Mouse (Mus musculus) bone marrow, adult 2 months (tissue): ENCODE measurements around the gene Rpp25l.

Experiments used
- CTCF ChIP-seq: fragments of 200-500 bp; IDR thresholded peaks from 2 replicates; pipeline ENCODE4 v1.5.1; 2011; ENCODE audit warnings: low read length, control low read depth; ENCODE audit not compliant: control insufficient read depth, insufficient read depth
- POLR2A ChIP-seq: fragments of 200-500 bp; IDR thresholded peaks from 2 replicates; pipeline ENCODE4 v1.6.1; 2011; ENCODE audit warnings: low read depth, mild to moderate bottlenecking, control low read depth, low read length, borderline replicate concordance; ENCODE audit not compliant: control insufficient read depth

DNA sequence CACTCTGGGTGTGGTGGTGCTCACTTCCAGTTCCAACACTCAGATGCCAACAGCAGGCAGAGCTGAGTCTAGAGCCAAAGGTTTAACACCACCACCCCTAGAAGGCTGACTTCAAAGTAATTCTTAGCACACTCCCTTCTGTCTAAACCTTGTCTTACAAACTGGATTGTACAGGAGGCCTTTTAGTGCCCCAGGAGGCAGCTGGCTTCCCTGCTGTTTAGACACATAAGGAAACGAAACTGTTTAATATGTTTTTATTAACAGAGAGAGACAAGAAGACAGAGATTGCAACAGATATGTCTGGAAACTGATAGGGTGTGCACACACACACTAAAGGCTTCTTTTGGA lies 24.9 kb upstream of the Rpp25l start:
- TF ChIP-seq POLR2A (no peak), CTCF (no peak)
